Mouse (Mus musculus) adrenal gland (tissue): Measurements from ENCODE around the gene Mmp20.

ENCODE experiments used
- intact Hi-C: fragments of 180-260 bp; cut with DNase I; formaldehyde crosslinking; loops from one replicate; pipeline ENCODE4 v1.15.1; 2025
- long read RNA-seq, 2 experiments: library from polyadenylated mRNA; unstranded; transcript quantifications; one replicate each; pipeline ENCODE4 v2.0.0; 2020; ENCODE audit warnings: borderline replicate concordance in 1 of 2; ENCODE audit not compliant: insufficient replicate concordance in 1 of 2

The Mmp20 gene
- long read RNA-seq, experiment 1: 0 reads
- long read RNA-seq, experiment 2, partial matches to known transcripts: 0 of 1 reads
- long read RNA-seq, experiment 2, other reads (novel, unspliced or antisense): 1 of 1 reads

GRCm38 (mm10) chr9:7627931-7628330 is at the start of gene Mmp20:
Mmp20 (plus strand) TSS chr9:7628231.
- intact Hi-C loops: no loop called here

GRCm38 (mm10) chr9:7590063-7590462 is 38.0 kb upstream of the Mmp20 start:
- intact Hi-C loops: no loop called here

- intact Hi-C loops: no loop called here
These were observed 34.7 kb upstream of the Mmp20 start for GRCm38 (mm10) chr9:7593272-7593812.

GRCm38 (mm10) chr9:7594816-7595540 is 33.1 kb upstream of the Mmp20 start:
- intact Hi-C loops: loop anchor here (2.0 to 5.0 kb wide), 2 partner anchors 40 to 383 kb away; no protein-coding TSS in a partner anchor

DNA sequence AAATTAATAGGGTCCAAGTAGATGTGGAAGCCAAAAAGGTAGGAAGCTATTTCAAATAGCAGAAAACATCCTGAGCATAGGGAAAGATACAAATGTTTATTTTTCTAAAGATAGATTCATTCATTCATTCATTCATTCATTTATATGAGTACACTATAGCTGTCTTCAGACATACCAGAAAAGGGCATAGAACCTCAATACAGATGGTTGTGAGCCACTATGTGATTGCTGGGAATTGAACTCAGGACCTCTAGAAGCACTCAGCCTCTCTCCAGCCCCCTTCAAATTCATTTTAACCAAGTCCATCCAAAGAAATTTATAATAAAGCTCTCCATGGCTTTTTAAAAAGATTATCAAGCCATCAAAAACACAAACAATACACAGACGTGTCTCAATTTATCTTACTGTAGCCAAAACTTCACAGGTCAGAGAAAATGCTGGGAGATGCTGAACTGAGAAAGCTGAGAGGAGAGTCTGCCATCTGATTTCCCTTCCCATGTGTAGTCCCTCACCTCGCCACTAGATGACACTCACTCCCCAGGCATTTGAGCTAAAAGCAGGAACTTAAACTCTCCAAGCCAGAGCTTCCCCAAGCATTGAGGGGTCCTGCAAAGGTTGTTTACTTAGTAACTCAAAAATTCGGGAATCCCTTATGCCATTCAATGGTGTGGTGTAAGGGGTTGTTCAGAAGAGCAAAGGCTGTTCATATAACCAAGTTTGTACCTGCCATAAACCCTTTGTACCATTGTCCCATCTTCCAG is 24.9 kb upstream of the Mmp20 start:
- intact Hi-C loops: loop anchor here (5.0 kb wide), 3 partner anchors 109 to 604 kb away; no protein-coding TSS in a partner anchor

DNA sequence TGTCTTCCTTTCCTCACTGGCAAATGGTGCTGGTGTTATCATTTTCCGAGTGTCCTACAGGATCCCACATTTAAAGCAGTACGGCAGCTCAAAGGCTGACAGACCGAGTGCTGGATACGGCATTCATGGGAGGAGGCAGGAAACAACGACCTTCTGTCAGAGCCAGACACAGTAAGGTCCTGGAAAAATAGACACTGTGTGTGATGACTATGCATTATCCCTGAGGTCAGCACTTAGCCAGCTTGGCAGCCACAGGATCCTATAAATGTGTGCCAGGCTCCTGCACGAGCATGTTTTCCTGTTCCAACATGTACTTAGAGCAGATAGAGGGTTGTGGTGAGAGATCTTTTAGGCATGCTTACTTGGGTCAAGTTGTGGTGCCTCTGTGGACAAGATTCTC is 24.0 kb upstream of the Mmp20 start:
- intact Hi-C loops: loop anchor here (5.0 kb wide), 3 partner anchors 108 to 603 kb away; no protein-coding TSS in a partner anchor

GRCm38 (mm10) chr9:7605638-7606037 is 22.4 kb upstream of the Mmp20 start:
- intact Hi-C loops: no loop called here

DNA sequence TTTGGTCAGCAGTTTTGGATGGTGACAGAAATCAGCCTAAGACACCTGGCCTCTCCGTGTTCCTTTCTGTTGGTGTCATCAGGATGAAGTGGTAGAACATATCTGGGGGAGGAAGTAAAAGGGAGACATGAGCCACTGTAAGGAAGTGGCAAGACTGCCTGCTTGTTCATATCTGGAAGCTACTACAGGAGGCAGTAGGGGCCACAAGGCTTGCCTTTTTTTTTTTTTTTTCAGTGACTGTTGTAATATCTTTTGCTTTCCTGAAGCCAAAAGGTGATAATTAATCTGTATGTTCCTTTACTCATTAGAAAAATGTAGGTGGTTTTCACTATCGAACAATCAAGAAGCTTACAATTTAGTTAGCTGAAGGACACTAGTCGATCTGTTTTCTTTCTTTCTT is 5.4 kb upstream of the Mmp20 start:
- intact Hi-C loops: no loop called here

- intact Hi-C loops: no loop called here
These were observed 5.9 kb downstream of the Mmp20 start for GRCm38 (mm10) chr9:7633936-7634335.

GRCm38 (mm10) chr9:7647901-7648300 is 19.9 kb downstream of the Mmp20 start:
- intact Hi-C loops: no loop called here

GRCm38 (mm10) chr9:7650397-7651180 is 22.6 kb downstream of the Mmp20 start:
- intact Hi-C loops: no loop called here

DNA sequence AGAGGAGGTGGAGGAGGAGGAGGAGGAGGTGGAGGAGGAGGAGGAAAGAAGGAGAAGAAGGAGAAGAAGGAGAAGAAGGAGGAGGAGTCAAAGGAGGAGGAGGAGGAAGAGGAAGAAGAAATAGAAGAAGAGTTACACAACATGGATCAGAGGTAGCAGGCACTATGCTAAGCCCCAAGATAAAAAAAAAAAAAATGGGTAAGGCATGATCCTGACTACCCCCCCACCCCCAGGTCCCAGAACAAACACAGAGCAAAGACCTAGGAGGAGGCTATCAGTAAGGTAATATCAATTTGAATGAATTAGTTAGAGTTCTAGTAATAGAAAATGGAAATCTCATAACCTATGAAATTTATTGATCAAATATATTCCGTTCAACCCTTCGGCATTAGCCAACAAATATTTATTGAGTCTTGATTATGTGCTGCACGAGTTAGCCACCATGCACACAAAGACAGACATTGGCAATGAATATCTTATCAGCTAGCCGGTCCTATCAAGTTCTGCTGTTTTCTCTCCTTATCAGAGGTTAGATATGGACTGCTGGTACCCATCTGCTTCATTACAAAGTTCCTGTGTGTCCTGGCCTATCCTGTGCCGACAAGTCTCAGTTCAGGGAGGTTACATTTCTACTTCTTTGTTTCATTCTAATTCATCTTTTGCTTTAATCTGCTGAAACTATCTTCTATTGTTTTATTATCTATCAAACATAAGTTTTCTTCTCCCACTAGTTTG is 24.5 kb downstream of the Mmp20 start:
- intact Hi-C loops: no loop called here

DNA sequence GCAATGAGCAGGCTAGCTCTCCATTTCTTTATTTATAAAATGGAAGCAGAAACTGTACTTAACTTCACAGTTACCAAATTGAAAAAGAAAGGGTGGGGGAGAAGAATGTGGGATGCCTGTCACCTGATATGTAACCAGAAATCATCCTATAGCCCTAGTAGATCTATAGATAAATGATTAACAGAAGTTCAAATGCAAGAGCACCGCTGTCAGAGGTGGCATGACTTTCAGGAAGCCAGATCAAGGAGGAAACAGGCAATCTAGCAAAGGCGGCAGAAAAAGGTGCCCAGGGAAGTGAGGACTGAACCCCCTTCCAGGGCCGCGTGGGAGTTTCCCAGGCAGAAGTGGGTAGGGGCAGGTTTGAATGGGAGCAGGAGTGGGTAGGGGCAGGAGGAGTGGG is 29.9 kb downstream of the Mmp20 start:
- intact Hi-C loops: no loop called here

GRCm38 (mm10) chr9:7659469-7660020 is 31.5 kb downstream of the Mmp20 start:
- intact Hi-C loops: no loop called here

- intact Hi-C loops: no loop called here
These were observed 33.3 kb downstream of the Mmp20 start for GRCm38 (mm10) chr9:7661371-7661770.

DNA sequence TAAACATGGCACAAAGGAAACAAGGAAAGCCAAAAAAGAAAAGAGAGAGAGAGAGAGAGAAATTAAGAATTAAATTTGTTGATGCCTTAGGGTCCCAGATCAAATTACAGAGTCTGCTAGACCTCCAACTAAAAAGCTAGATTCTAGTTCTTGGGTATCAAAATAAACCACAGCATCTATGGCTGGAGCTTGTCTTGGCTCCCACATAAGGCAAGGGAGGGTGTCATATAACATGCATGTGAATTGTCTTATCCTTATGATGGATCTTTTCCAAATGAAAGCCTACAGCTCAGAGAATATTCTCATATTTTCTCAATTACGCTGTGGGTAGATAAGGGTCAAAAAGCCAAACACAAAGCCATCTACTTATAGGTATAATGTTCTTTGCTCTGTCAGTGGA is 41.6 kb downstream of the Mmp20 start:
- intact Hi-C loops: no loop called here

- intact Hi-C loops: no loop called here
These were observed 45.0 kb downstream of the Mmp20 start for GRCm38 (mm10) chr9:7672985-7673384.

DNA sequence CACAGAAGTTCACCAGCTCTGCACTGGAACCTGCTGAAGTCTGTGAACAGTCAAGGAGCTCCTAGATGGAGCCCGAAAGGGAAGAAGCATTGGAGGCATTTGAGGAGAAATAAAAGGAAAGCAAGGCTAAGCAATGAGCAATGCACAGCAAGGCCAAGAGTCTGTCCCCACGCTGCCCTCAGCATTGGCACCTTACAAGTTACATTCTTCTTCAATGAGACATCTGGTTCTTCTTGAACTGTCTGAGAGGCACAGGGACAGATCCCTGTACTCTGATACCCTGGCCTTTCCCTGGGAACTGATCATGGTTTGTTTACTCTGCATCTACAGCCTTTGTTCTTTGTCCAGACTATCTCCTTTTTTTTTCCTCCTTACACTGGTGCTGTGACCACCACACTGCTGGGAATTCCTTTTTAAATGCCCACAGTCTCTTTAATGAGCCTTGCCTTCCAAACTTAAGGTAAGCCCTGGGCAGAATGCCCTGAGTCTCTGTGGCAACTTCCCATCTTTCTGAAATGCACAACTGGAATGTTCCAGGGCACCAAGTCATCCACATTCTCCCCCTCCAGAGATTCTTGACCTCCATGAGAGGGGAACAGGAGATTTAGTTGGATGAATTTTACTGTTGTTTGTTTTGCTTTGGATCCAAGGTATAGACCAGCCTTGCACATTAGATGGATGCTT is 50.3 kb downstream of the Mmp20 start:
- intact Hi-C loops: no loop called here

DNA sequence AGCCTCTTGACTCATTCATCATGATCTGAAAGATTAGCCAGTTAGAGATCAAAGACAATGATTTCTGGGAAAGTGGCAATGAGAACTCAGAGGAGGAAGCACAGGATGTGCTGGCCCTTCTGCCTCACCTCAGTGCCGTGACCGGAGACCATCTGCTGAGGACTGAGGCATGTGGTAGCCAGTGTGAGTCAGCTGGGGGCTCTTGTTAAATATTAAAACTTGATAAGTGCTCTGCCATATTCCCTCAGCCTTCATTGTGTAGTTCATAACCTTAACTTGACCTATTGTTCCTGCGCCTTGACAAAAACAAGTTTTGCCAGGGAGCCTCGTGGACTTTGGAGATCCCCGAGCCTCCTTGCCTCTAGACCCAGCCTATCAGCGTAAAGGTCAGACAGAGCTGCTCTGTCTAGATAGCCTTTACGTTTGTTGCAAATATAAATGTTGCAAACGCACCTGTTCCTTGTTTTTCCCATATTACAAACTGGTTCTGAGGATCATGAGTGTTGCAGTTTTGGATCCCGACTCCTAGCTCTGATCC is 54.1 kb downstream of the Mmp20 start:
- intact Hi-C loops: no loop called here
